Mouse (Mus musculus): ENCODE measurements around the gene Atp5e.

Atp5e gene

GRCm38 (mm10) chr2:174413127-174413526 is 50.8 kb downstream of the Atp5e start:
- DNase-seq, result no peak
